Mouse (Mus musculus) B cell, adult 2 months (primary cell): ENCODE data around the gene St6galnac3.

Experiments
- DNase-seq, 2 experiments: peaks; one replicate each; pipeline ENCODE4 v3.0.0; 2022

Gene St6galnac3

DNA sequence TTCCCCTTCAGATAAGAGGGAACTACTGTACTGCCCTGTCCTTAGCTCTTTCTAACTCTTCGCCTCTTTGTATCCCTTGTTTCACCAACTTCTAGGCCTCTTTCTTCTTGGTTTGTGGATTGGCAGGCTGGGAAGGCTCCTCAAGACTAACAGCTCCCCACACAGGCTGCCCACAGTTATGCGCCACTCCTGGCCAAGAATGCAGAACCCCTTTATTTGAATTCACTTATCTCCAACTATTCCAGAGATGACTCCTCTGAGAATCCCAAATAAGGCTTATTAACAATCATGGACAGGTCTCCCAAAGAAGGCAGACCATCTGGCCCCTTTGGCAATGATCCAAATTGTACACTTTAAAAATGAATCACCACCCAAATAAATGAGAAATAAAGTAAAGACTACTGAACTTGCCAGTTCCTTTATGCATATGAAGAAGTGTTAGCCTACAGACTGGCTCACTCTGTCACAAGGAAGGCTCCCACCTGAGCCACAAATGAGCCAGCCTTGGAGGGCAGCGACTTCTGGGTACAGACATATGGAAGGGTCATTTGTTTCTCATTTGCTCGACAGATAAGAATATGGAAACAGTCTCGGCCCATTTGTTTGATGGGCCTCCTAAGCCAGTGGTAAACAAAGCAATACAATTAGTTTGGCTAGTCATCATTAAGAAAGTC is 390.7 kb downstream of the St6galnac3 start:
- DNase-seq = no peak

- no peak for DNase-seq
These were observed 400.7 kb downstream of the St6galnac3 start for GRCm38 (mm10) chr3:153324307-153324706.

DNA sequence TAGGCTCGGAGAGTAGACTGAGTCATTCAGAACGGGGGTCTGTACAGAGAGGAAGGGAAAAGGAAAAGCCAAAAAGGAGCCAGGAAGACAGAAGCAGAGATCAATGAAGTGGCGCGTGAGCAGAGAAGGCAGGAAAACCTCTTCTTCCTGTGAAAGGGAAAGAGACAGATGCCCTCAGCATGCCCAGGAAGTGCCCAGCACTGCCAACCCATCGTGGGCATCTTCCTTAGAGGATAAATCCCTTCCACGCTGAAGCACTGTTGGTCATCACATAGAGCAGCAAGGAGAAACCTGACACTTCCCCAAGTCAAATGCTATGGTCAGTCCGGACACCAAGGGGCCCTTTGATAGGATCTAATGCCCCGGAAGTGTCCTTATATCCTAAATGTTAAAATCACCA is 401.5 kb downstream of the St6galnac3 start:
- DNase-seq = no peak

DNA sequence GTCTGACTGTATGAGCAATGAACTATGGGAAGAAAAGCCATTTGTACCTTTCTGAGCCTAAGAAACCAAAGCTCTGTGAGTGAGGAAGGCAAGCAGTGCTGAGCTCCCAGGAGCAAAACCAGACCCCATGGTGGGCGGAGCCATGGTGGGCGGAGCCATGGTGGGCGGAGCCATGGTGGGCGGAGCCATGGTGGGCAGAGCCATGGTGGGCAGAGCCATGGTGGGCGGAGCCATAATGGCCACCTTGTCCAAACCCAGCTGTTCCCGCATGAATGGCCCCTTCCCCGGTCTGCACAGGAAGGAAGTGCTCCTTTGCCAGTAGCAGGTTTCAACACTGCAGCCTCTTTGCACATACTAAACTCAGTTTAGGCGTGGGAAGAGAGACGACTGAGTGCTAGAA is 411.4 kb downstream of the St6galnac3 start:
- DNase-seq = peak in 1 of 2 experiments; percentile 2

DNA sequence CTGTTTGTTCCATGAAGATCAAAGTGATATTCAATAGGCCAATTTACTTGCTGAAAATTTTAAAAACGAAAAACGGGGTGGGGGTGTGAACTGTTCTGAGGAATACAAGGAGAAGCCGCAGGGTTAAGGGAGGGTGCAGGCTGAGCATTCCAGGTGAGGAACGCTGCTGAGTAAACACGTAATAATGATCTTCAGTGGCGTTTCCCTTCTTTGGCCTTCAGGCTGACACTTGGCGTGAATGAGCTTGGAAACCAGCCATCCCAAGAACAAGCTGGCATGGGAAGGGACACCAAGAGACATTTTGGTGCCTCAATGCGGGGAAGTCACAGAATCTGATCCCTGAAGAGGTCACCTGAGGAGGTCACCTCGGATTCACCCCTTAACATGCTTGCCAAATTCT is 411.8 kb downstream of the St6galnac3 start:
- no peak for DNase-seq

DNA sequence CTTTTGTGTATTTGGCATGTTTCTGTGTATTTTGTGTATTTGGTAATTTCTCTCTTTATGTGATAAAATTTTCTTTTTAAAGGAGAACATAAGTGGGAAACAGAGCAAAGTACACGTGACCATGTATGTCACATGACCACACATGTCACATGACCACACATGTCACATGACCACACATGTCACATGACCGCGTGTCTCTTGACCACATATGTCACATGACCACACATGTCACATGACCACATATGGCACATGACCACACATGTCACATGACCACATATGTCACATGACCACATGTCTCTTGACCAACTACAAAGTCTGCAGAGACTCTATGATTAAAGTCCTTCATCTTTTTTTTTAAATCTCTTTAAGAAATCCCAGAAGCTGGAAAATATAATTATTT is 413.0 kb downstream of the St6galnac3 start:
- DNase-seq = no peak

DNA sequence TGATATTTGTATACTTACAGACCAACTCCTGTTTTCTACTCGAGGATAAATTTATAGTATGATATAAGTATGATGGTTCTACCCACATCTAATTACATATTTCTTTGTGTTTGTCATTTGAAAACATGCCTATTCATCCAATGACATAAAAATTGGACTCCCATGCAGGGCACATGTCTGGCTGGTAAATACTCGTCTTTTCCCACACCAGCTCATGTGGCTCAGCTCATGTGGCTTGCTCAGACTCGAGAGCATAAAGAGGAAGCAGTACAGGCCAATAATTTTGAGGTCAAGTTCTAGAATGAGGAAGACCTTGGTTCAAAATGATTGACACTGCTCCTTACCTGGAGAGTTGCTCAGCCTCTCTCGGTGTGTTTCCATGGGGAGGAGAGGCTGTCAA is 416.6 kb downstream of the St6galnac3 start:
- DNase-seq = no peak

- DNase-seq = no peak
These were observed 419.8 kb downstream of the St6galnac3 start for GRCm38 (mm10) chr3:153305153-153305552.

DNA sequence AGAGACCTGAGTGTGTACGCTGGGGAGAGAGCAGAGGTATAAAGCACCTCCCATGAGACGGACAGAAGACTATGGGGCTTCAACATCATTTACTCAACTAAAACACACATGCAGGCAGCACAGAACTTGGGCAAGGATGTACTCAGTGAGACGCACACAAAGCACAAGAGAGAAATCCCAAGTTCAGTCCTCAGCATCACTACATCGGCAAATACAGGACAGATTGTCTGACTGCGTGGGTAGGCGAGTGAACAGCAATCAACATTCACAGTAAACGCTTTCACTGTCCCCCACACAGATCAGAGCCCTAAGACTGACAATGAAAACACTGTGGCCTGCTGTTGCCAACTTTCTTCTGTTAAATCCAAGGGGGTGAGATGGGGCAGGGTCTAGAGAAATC is 422.6 kb downstream of the St6galnac3 start:
- no peak for DNase-seq

- no peak for DNase-seq
These were observed 428.5 kb downstream of the St6galnac3 start for GRCm38 (mm10) chr3:153296375-153297068.

DNA sequence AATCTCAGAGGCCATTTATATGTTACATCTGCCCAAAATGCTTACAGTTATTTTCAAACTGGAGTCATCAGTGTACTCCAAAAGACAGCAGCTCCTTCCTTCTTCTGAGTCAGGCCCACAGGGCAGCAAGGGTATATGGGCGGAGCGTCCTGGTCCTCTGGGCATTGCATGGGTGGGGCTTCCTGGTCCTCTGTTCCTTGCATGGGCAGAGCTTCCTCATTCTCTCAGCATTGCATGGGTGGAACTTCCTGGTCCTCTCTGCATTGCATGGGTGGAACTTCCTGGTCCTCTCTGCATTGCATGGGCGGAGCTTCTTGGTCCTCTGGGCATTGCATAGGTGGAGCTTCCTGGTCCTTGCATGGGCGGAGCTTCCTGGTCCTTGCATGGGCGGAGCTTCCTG is 432.1 kb downstream of the St6galnac3 start:
- peak in 1 of 2 experiments; percentile 16 for DNase-seq

GRCm38 (mm10) chr3:153292363-153292762 is 432.6 kb downstream of the St6galnac3 start:
- DNase-seq = no peak

DNA sequence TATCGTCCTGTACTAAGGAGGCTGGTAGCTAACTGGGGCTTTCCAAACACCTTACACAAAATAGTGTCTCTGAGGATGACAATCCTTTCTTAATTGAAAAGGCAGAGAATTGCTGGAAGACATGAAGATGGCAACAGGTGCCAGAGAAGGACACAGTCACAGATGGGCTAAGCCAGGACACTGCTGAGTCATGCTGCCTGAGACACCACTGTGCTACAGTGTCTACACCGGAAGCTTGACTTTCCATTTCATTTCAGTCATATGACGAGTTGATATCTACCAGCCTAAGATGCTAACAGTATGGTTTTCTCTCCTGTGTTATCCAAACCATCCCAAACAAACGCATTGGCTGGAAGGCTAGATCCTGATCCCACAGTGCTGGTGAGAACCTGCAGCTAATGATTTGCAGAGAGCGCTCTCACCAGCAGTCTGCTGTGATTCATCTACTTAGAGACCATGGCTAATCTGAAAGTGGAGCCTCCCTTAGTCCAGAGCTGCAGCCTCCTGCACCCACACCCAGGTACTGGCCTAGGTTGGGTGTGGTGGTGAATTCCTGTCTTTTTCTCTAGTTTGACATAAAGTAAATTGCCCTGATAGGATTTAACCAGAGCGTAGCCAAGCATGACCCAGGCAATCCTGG is 433.4 kb downstream of the St6galnac3 start:
- no peak for DNase-seq

DNA sequence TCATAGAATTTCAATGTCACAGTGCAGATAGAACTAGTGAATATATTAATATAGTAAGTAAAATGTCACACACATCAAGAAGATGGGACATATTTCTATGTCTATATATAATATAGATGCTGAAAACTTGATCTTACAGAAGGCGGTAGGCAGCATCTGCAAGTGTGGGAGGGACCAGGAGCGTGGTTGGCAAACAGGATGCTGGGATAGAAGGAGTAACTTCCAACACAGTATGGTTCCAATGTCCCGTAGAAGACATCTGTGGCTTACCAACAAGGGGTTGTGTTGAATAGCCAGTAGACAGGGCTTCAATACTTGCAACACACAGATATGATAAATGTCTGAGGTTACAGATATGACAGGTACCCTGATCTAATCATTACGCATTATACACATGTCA is 435.0 kb downstream of the St6galnac3 start:
- DNase-seq = no peak

DNA sequence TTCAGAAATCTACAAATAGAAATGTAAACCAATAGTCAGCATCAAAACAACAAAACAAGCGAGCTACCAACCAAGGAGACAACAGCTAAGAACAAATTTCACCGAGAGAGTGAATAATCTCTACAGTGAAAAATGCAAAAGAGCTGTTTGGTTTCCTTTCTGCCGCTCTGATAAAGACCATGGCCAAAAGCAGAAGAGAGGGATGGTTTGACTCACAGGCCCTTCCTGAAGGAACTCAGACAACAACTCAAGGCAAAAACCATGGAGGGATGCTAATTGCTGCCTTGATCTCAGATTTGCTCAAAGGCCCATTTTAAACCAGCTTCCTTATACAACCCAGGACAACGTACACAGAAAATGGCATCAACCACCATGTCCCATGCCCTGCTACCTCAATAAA is 437.4 kb downstream of the St6galnac3 start:
- DNase-seq = no peak

GRCm38 (mm10) chr3:153287081-153287480 is 437.9 kb downstream of the St6galnac3 start:
- no peak for DNase-seq

- no peak for DNase-seq
These were observed 442.7 kb downstream of the St6galnac3 start for GRCm38 (mm10) chr3:153282123-153282765.

DNA sequence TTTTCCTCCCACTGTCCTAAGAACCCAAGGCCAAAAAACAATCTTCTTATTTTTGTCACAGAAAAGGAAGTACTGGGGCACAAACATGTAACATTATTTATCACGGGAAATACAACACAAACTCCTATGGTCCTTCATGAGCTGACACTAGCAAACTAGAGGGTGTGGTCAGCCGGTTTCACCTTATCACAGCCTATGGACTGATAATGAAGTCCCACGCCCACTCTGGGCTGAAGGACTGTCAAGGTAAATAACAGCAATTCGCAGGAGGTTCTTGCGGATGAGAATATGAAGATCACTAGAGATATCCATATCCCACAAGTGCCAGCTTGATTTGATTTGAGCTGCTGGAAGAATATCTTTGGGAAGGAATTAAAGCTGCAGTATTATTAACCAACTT is 446.7 kb downstream of the St6galnac3 start:
- no peak for DNase-seq

- DNase-seq = no peak
These were observed 447.5 kb downstream of the St6galnac3 start for GRCm38 (mm10) chr3:153277389-153277999.

DNA sequence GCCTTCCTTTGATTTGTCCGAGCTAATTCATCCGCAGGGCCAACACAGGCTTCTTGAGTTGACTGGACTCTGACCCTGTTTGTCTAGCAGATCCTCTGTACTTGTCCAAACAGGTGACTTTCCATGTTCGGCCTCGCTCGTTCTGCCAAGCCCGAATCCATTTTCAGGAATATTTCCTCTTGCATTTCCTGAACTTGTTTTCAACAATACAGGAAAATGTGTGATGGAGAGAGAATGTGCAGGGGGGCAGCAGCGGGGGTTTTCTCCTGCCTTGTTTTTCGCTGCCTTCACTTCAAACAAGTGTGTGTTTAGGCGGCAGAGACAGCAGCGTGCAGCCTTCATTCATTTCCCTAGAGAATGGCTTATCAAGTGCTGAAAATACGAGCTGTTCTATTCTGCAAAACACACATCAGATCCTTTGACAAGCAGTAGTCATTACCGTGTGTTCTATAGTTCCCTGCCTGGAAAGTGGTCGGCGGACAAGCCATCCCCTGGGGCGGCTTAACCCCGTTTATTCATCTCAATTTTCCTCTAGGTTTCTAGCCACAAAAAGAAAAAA is 448.1 kb downstream of the St6galnac3 start:
- DNase-seq = no peak

- DNase-seq = no peak
These were observed 448.7 kb downstream of the St6galnac3 start for GRCm38 (mm10) chr3:153276101-153276829.

GRCm38 (mm10) chr3:153272241-153272640 is 452.7 kb downstream of the St6galnac3 start:
- no peak for DNase-seq
